Mouse (Mus musculus) cerebellum, postnatal 14 days (tissue): Measurements from ENCODE around the gene Paxip1.

Source experiments
- DNase-seq, 2 experiments: peaks; one replicate each; pipeline ENCODE4 v3.0.0; 2021; ENCODE audit warnings: mixed read lengths in 2 of 2

The Paxip1 gene

DNA sequence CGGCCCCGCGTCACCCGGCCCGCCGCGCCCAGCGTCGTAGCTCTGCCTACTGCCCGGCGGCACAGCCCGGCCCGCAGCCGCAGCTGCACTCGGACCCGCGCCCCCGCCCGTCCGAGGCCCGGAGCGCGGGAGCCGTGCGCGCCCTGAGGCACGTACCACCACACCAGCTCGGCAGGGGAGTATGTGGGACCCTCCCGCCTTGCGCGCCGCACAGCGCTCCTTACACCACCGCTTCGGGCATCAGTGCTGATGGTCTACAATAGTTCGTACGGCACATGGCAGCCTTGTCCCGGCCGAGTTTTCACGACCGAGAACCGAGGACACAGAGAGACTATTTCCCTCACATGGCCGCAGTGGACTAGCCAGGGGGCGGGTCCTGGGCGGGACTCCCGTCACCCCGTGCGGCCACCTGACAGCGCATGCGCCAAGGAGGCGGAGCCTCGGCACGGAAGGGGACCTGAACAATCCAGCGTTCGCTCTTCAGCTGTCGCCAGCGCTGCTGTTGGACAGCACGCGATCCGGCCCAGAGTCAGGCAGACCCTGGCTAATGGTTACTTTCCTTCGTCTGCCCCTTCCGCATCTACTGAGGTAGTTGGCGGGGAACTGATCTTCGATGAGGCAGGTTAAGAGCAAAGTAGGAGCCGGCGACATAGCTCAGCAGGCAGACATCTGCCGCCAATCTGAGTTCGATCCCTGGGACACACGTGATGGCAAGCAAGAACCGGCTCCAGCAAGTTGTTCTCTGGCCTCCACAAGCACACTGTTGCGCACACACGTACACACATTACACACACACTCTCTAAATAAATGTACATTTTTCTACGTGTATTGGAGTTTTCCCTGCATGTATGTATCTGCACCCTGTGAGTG, at the start of gene Paxip1:
Gene Paxip1 (minus strand): TSS at position 389 of the 870 bp plus-strand sequence.
- DNase-seq = peak; percentile 98 to 99

GRCm38 (mm10) chr5:27838061-27838460, 46.6 kb upstream of the Paxip1 start:
- DNase-seq = no peak

DNA sequence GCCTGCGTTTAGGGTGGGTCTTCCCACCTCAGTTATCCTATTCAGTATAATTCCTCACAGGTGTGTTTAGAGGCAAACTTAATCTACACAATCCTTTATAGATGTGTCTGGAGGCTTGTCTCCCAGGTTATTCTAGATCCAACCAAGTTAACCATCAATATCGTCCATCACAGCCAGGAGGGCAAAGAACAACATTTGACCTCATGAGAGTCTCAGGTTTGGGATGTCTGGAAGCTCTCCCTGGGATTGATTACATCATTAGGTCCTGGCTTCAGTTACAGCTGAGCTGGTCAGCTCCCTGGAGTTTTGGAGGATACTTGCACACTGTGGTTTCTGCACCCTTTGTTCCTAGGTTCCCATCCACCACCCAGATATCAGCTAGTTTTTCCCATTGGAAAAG, 43.6 kb upstream of the Paxip1 start:
- no peak for DNase-seq

GRCm38 (mm10) chr5:27827971-27828370, 36.5 kb upstream of the Paxip1 start:
- DNase-seq = no peak

- DNase-seq = no peak
Measured at GRCm38 (mm10) chr5:27821161-27821560, 29.7 kb upstream of the Paxip1 start.

GRCm38 (mm10) chr5:27818840-27819672, 27.6 kb upstream of the Paxip1 start:
- DNase-seq = no peak

DNA sequence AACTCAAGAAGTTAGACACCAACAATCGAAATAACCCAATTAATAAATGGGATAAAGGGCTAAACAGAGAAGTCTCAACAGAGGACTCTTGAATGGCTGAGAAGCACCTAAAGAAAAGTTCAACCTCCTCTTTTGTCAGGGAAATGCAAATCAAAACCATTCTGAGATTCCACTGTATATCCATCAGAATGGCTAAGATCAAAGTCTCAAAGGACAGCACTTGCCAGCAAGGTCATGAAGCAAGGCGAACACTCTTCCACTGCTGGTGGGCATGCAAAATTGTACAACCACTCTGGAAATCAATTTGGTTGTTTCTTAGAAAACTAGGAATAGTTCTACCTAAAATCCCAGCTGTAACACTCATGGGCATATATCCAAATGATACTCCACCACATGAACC, 22.8 kb upstream of the Paxip1 start:
- DNase-seq = no peak

- DNase-seq = peak; percentile 83 to 88
Measured at GRCm38 (mm10) chr5:27793923-27794322, 2.4 kb upstream of the Paxip1 start.

- DNase-seq = no peak
Measured at GRCm38 (mm10) chr5:27792531-27793205, 1.2 kb upstream of the Paxip1 start.

DNA sequence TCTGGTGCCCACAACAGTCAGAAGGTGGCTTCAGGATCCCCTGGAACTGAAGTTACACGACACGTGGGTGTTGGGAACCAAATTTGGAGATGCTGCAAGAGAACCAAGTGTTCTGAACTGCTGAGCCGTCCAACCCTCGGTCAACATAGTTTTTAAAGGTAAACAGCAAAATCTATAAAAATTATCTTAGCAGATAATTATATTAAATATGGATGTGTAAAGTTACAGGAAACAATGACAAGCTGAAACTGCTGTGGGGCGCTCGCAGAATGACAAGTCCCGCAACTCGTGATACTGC, 631 bp upstream of the Paxip1 start:
- no peak for DNase-seq

- peak; percentile 88 to 90 for DNase-seq
Measured at GRCm38 (mm10) chr5:27790910-27791288, 592 bp downstream of the Paxip1 start.

GRCm38 (mm10) chr5:27790086-27790909, 1.2 kb downstream of the Paxip1 start:
- no peak for DNase-seq

GRCm38 (mm10) chr5:27789586-27789985, 1.9 kb downstream of the Paxip1 start:
- DNase-seq = no peak

DNA sequence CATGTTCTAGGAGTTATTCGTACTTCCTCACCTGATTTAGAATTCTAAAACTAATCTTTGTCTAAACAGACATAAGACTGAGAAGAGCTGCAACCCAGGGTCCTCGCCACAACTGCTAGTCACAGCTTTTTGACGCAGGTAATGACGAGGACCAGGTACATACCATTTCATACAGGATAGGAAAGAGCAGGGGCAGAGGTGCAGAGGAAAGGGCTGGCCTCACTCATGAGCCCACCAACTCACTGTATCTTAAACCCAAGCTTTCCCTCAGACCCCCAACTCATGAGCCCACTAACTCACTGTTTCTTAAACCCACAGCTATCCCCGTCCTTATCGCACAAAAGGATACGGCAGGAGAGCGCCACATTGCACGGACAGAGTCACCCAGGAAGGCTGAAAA, 8.1 kb downstream of the Paxip1 start:
- DNase-seq = no peak

GRCm38 (mm10) chr5:27767948-27768347, 23.5 kb downstream of the Paxip1 start:
- peak; percentile 14 to 23 for DNase-seq

DNA sequence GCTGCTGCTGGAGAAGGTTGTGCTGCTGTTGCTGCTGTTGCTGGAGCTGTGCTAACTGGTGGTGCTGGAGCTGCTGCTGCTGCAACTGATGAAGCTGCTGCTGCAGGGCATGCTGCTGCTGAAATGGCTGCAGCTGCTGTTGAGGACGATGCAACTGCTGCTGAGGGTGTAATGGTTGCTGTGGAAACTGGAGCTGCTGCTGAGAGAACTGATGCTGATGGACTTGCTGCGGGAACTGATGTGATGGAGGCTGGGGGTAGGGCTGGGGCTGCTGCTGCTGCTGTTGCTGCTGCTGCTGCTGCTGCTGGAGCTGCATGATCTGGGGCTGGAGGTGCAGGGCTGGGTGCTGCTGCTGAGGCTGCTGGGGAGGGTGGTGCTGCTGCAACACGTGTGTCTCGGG, 25.7 kb downstream of the Paxip1 start:
- DNase-seq = no peak

- DNase-seq = no peak
Measured at GRCm38 (mm10) chr5:27744944-27745343, 46.5 kb downstream of the Paxip1 start.

GRCm38 (mm10) chr5:27739216-27739615, 52.3 kb downstream of the Paxip1 start:
- no peak for DNase-seq

DNA sequence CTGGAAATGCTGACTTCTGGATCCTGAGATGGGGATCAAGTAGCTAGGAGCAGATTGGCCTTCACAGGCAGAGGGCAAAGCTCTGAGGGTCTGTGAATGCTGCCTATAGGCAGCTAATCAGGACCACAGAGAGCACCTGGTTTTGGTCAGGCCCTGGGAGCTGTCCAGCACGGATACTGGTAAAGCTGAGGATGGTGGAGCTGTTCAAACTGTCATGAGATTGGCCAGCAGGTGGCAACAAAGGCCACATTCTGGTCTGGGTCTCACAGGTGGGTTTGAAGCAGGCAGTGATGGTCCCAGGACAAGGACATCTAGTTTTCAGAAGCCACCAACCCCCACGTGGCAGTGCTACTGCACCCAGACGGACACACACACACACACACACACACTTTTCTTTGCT, 54.3 kb downstream of the Paxip1 start:
- peak; percentile 54 to 71 for DNase-seq

DNA sequence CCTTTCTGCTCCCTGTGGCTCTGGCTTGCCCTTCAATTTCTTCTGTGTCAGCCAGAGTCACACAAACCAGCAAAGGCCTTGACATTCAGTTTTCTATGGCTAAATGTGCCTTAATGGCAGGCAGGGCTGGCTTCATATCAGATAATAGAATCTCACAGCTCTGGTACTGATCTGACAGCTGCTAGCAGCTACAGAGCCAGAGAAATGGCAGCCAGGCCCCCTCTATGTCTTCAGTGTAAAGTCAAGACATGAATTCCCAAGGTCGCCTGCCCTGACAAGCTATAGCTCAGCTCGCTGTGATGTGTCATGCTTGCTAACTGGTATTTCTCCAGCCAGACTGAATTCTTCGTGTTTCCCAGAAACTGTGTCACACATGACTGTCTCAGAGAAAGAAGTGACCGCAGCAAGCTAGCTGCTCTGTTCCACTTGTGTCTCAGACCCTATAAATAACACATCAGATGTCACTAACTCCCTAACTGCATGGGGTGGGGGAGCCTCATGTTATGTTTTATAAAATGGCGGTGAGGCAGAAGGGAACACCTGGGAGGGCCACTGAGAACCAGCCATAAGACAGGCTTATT, 59.1 kb downstream of the Paxip1 start:
- no peak for DNase-seq

DNA sequence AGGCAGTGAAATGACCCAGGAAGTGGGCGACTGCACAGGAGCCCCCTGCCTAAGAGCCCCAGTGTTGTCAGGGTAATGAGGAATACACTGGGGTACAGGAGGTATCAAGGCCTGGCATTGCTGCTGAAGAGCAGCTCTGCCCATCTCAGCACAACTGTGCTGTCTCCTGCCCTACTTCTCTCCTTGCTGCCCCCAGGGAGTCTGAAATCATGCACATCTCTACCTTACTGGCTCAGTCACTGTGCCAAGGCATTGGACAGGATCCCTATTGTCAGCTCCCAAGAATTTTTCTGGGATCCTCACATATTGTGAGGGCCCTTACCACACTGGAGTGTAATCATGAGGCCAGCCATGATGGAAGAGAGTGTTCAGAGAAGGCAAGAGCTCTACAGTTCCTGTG, 60.1 kb downstream of the Paxip1 start:
- no peak for DNase-seq

DNA sequence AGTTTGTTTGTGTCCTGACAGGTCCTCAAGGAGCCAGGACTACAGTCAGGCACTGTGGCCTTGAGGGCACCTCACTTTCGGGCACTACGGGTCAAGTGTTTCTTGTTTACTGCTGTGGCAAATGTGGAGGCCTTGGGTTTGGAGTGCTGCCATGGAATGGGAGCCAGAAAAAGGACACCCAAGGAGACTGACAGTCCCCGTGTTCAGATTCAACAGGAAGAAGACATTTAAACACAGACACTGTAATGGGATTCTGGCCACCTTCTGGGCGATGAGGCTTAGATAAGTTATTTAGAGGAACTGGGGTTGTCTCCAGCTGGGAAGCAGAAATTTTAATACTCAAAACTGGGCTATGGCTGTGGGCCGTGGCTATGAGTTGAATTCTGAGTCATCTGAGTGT, 60.8 kb downstream of the Paxip1 start:
- DNase-seq = peak; percentile 59 to 73
